Mouse (Mus musculus) olfactory bulb, adult 2 months (tissue): ENCODE data around the gene Atp6v0e.

ENCODE experiments used
- CTCF ChIP-seq: fragments of 200-500 bp; IDR thresholded peaks from 2 replicates; pipeline ENCODE4 v1.5.1; 2012; ENCODE audit warnings: low read depth, mild to moderate bottlenecking, low read length, moderate library complexity; ENCODE audit not compliant: insufficient read depth
- POLR2A ChIP-seq: fragments of 200-500 bp; IDR thresholded peaks from 2 replicates; pipeline ENCODE4 v1.6.1; 2012; ENCODE audit warnings: mild to moderate bottlenecking, low read depth, low read length, moderate library complexity; ENCODE audit not compliant: insufficient read depth

DNA sequence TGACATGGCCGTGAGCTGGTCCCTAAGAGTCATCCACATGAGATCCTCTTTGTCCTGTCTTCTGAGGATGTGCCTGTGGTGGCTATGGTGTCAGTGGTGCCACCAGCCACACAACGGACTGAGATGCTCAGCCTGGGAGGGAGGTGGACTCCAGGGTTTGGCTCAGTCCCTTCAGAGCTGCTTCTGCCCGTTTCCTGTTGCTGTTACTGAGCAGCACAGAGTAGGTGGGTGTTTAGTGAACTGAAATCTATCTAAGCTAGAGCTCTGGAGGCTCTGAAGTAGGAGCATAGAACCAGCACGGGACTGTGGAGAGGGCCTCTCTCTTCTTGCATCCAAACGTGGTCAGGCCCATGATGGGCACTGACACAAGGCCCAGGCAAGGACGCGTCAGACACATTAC lies 28.5 kb upstream of the Atp6v0e start:
- TF ChIP-seq POLR2A (no peak), CTCF (no peak)
